Comparison of ENCODE assay signal across 16 mouse cellular contexts in the genomic region with DNA sequence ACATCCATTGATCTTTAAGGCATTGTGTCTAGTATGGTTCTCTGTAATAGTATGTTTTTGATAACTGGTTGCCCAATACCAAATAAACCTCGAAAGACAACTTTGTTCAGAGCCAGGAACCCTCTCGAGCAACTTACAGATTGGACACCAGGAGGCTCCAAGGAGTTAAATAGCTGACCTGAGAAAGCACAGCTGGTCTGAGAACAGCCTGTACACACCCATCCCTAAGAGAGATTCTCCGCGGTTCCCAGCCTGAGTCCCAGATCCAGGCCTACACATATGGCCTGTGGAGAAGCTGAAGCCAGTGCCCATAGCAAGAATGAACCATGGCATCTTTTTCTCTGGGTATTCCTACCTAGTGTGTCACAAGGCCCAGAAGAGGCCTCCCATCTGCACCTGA. TPM values are rescaled to one million over a fixed set of nuclear protein-coding genes. Genes with fewer than 3 reads are reported as not detected.
DNase-seq lines count a peak whose midpoint lies in the region; ATAC-seq lines count a peak whose summit lies in the region.
"Had no signal": no experiment of that assay in that cellular context is flagged by ENCODE, and none has a peak within 500 bp of the region (broad histone marks: within the 10 kb centered on the region; RNA-seq: fewer than 3 reads in every experiment).

No protein-coding gene starts in this region.

- no peaks in the 10 kb centered on the region for H3K27me3 ChIP-seq in intestine, embryonic 16.5 days (replicated peaks; ENCODE audit: control insufficient read depth, insufficient read depth, low read length)
- H3K27me3 ChIP-seq in intestine, embryonic 15.5 days (replicated peaks): no peaks in the 10 kb centered on the region
- H3K27me3 ChIP-seq: hindbrain, embryonic 12.5 days; neural tube, embryonic 15.5 days had no signal

- H3K27ac ChIP-seq in intestine, embryonic 16.5 days (ENCODE audit: low read length): no peak overlapping the region
- H3K27ac ChIP-seq in intestine, embryonic 15.5 days: no peak overlapping the region
- H3K27ac ChIP-seq: hindbrain, embryonic 12.5 days; macrophage; neural tube, embryonic 15.5 days had no signal

- DNase-seq in retina, postnatal 1 day: peak; percentile 2
- no peak for DNase-seq in retina, embryonic 14.5 days (ENCODE audit: low spot score)
- DNase-seq in induced T-regulatory cell, adult 2 months (ENCODE audit: low read depth): peak; percentile 9
- no peak for DNase-seq in adrenal gland, postnatal 36 days
- DNase-seq in ovary, postnatal 14 days (ENCODE audit: low spot score): no peak
- DNase-seq: cerebellum, adult 11-12 months; gastrocnemius, postnatal 25 days; kidney, adult 2 months; liver had no signal

- H3K36me3 ChIP-seq in intestine, embryonic 16.5 days (ENCODE audit: control insufficient read depth, insufficient read depth, low read length): no peaks in the 10 kb centered on the region
- H3K36me3 ChIP-seq in intestine, embryonic 15.5 days: no peaks in the 10 kb centered on the region
- H3K36me3 ChIP-seq: hindbrain, embryonic 12.5 days; neural tube, embryonic 15.5 days had no signal

- no peaks in the 10 kb centered on the region for H3K4me1 ChIP-seq in intestine, embryonic 16.5 days (ENCODE audit: control insufficient read depth, insufficient read depth, low read length)
- H3K4me1 ChIP-seq in intestine, embryonic 15.5 days (replicated peaks): no peaks in the 10 kb centered on the region
- H3K4me1 ChIP-seq: hindbrain, embryonic 12.5 days; neural tube, embryonic 15.5 days had no signal

- ATAC-seq in intestine, embryonic 16.5 days: peak; percentile 36; the same call in 1 of the 2 replicates
- ATAC-seq in intestine, embryonic 15.5 days: no peak
- ATAC-seq: activated CD4-positive, CD25-positive, alpha-beta regulatory T cell, adult 4 months had no signal

- no peaks in the 10 kb centered on the region for H3K9me3 ChIP-seq in intestine, embryonic 16.5 days (ENCODE audit: control insufficient read depth, low read length)
- H3K9me3 ChIP-seq in intestine, embryonic 15.5 days: no peaks in the 10 kb centered on the region
- H3K9me3 ChIP-seq: hindbrain, embryonic 12.5 days; neural tube, embryonic 15.5 days had no signal

- H3K4me2 ChIP-seq in intestine, embryonic 16.5 days (ENCODE audit: low read depth, low read length): no peak overlapping the region
- H3K4me2 ChIP-seq in intestine, embryonic 15.5 days (replicated peaks): no peak overlapping the region
- H3K4me2 ChIP-seq: hindbrain, embryonic 12.5 days; neural tube, embryonic 15.5 days had no signal

- WGBS in intestine, embryonic 16.5 days: 64% methylated on average over 4 of the region's 4 CpGs
- WGBS in intestine, embryonic 15.5 days: 49% methylated on average over 4 of the region's 4 CpGs

- H3K9ac ChIP-seq in intestine, embryonic 16.5 days (ENCODE audit: low read depth, low read length): no peak overlapping the region
- no peak overlapping the region for H3K9ac ChIP-seq in intestine, embryonic 15.5 days
- H3K9ac ChIP-seq: hindbrain, embryonic 12.5 days; neural tube, embryonic 15.5 days had no signal

- H3K4me3 ChIP-seq in intestine, embryonic 16.5 days (ENCODE audit: low read length): no peak overlapping the region
- no peak overlapping the region for H3K4me3 ChIP-seq in intestine, embryonic 15.5 days (replicated peaks)
- H3K4me3 ChIP-seq: erythroblast, embryonic 14.5 days; hindbrain, embryonic 12.5 days; neural tube, embryonic 15.5 days had no signal

RNA-seq across cellular contexts. Expression of a gene that starts 11.9 kb away (rescaled TPM):
- polyA plus RNA-seq in intestine, embryonic 16.5 days (2015; fragmentation: Nextera tagmentation; extraction: Ambion mirVana): 18.4 and 21.9 TPM in 2 replicates
- 24.7 and 25.1 TPM in 2 replicates for polyA plus RNA-seq in intestine, embryonic 15.5 days (2015; fragmentation: Nextera tagmentation; extraction: Ambion mirVana)
- 10 to 100 TPM in 1 of 2 experiments, 1 to 10 TPM in 1; 8.3 to 12.5 TPM for total RNA-seq in adrenal gland, postnatal 36 days (2021)

Comparison
In these comparisons a context has a peak if more than half of its experiments do, and no peak if none do; other contexts are left out.
1. DNase-seq: peak in retina, postnatal 1 day (single experiment) and induced T-regulatory cell, adult 2 months (single experiment); none in retina, embryonic 14.5 days (single experiment), adrenal gland, postnatal 36 days (0 of 2) and ovary, postnatal 14 days (single experiment).